Mouse (Mus musculus) kidney, adult 8-10 months (tissue): ENCODE measurements at regions not wholly inside any gene's neighbourhood (a gene's known extent, or its start where the extent isn't known, plus 50 kb on each side); places are given as distances from the start of the nearest gene placed in this dataset.
"Not testable (repeated sequence)": the region's sequence is repeated elsewhere in the genome, so short reads cannot be mapped to it uniquely, and the experiment has no call there.

ENCODE experiments used
- DNase-seq, 2 experiments: peaks; one replicate each; pipeline ENCODE4 v3.0.0; 2022

GRCm38 (mm10) chr1:157622156-157622555 lies 115.6 kb downstream of the Sec16b start:
- DNase-seq, result not testable (repeated sequence)

- DNase-seq, result no peak
Measured at GRCm38 (mm10) chr1:157632586-157632985, 126.1 kb downstream of the Sec16b start.

GRCm38 (mm10) chr1:157633470-157633869 lies 126.9 kb downstream of the Sec16b start:
- no peak for DNase-seq

GRCm38 (mm10) chr1:157635776-157636175 lies 129.2 kb downstream of the Sec16b start:
- DNase-seq, result no peak

- DNase-seq, result no peak
Measured at GRCm38 (mm10) chr1:157643524-157643923, 137.0 kb downstream of the Sec16b start.

GRCm38 (mm10) chr1:157645682-157646421 lies 139.3 kb downstream of the Sec16b start:
- DNase-seq, result no peak

- DNase-seq, result no peak
Measured at GRCm38 (mm10) chr1:157655446-157655845, 148.9 kb downstream of the Sec16b start.

GRCm38 (mm10) chr1:157669626-157670025 lies 163.1 kb downstream of the Sec16b start:
- DNase-seq, result no peak

- DNase-seq, result no peak
Measured at GRCm38 (mm10) chr1:157684356-157684755, 177.8 kb downstream of the Sec16b start.

- no peak for DNase-seq
Measured at GRCm38 (mm10) chr1:157695198-157695597, 188.7 kb downstream of the Sec16b start.

GRCm38 (mm10) chr1:157703639-157704038 lies 197.1 kb downstream of the Sec16b start:
- DNase-seq, result no peak

- no peak for DNase-seq
Measured at GRCm38 (mm10) chr1:157705364-157705763, 198.8 kb downstream of the Sec16b start.

- no peak for DNase-seq
Measured at GRCm38 (mm10) chr1:157707256-157707655, 200.7 kb downstream of the Sec16b start.

- DNase-seq, result no peak
Measured at GRCm38 (mm10) chr1:157709117-157709516, 202.6 kb downstream of the Sec16b start.

- no peak for DNase-seq
Measured at GRCm38 (mm10) chr1:157710870-157711269, 204.3 kb downstream of the Sec16b start.

- DNase-seq, result no peak
Measured at GRCm38 (mm10) chr1:157712519-157712918, 206.0 kb downstream of the Sec16b start.

GRCm38 (mm10) chr1:157713851-157714250 lies 207.3 kb downstream of the Sec16b start:
- DNase-seq, result no peak

GRCm38 (mm10) chr1:157715632-157716031 lies 209.1 kb downstream of the Sec16b start:
- no peak for DNase-seq

- DNase-seq, result no peak
Measured at GRCm38 (mm10) chr1:157717131-157717530, 210.6 kb downstream of the Sec16b start.

GRCm38 (mm10) chr1:157721946-157722345 lies 215.4 kb downstream of the Sec16b start:
- no peak for DNase-seq

- no peak for DNase-seq
Measured at GRCm38 (mm10) chr1:157731124-157731523, 224.6 kb downstream of the Sec16b start.

GRCm38 (mm10) chr1:157740725-157741665 lies 234.5 kb downstream of the Sec16b start:
- DNase-seq, result no peak

- peak in 1 of 2 experiments; percentile 61 for DNase-seq
Measured at GRCm38 (mm10) chr1:157745611-157746010, 239.1 kb downstream of the Sec16b start.
